Mouse (Mus musculus): ENCODE results near the gene Eef1akmt3. TPM values are rescaled to one million over a fixed set of nuclear protein-coding genes. Genes with fewer than 3 reads are reported as not detected.

Gene Eef1akmt3
- polyA plus RNA-seq, 1 experiment from 2014 or later, result 0.27 TPM

DNA sequence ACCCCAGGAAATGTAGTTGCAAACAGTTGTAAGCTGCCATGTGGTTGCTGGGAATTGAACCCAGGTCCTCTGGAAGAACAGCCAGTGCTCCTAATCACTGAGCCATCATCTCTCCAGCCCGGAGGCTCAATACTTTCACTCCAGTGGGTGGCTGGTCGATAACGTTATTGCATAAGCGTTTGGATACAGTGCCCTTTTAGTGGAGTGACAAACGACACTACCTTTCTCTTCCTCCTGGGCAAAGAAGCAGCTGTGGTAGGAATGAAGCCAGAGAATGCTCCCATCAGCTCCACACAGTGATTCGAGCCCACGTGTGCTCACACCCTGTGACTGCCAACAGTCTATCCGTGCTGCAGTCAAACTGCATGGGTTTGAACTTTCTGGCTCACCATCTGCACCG lies 29.9 kb upstream of the Eef1akmt3 start:
- peak overlapping the region; percentile 77 for H3K4me2 ChIP-seq (replicated peaks; ENCODE audit: low read depth, low read length)
- DNase-seq (ENCODE audit: low spot score) (no peak), ATAC-seq (no peak)
- no peak overlapping the region for H3K4me3 ChIP-seq (ENCODE audit: low read depth, low read length)
- no peaks in the 10 kb centered on the region for H3K9me3 ChIP-seq (ENCODE audit: low read length)
- 70% methylated on average over 9 of the region's 9 CpGs for WGBS
- no peak overlapping the region; the same call in 1 of the 2 replicates for H3K9ac ChIP-seq (replicated peaks; ENCODE audit: low read depth)
- peaks cover 16% of the 10 kb centered on the region for H3K36me3 ChIP-seq (ENCODE audit: insufficient read depth, low read length)
- no peaks in the 10 kb centered on the region for H3K27me3 ChIP-seq (replicated peaks; ENCODE audit: insufficient read depth, low read length)
- TF ChIP-seq CTCF (IDR thresholded peaks at IDR 0.05) (no peak), EP300 (IDR thresholded peaks at IDR 0.05) (no peak)
- H3K4me1 ChIP-seq (ENCODE audit: insufficient read depth, low read depth, low read length), result peaks cover 11% of the 10 kb centered on the region; the same call in 1 of the 2 replicates
- no peak overlapping the region for H3K27ac ChIP-seq (ENCODE audit: low read length)

DNA sequence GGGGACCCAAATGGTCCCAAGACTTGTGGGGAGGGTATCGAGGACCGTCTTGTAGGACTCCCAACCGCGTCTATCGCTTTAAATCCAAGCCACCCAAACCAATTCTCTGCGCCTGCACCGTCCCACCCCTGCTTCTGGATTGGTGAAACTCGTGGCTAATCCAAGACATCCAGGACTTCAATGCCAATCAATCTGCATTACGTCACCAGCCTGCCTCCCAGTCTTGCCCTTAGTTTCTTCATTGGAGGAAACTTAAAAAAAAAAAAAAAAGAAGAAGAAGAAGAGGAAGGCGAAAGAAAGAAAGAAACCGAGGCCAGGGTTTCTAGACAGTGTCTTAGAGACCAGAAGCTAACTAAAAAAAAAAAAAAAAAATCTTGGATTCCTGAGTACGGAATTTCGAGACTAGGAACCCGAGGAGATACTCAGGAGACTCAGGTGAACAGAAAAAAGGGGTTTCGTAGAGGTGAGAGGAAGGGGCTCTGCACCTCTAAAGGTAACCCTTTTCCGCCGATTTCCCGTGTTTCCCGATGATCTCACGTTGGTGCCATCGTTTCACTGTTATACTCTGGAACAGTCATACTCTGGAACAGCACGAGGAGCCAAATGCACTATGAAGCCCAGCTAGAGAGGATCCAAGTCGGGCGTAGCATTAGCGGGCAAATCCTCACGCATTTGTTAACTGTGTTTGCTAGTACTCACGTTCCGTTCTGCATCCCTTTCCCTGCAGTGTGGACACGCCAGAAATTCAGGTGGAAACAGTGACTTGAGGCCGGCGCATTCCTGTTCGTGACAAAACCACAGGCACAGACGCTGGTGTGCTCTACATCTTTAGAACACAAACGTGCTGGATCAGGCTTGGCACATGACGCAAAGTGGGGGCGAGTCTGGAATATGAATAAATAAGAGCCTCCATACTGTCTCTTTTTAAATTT lies 29.1 kb upstream of the Eef1akmt3 start, which contains the start of gene Tspan31:
Gene Tspan31, minus strand, starts transcription at position 75 of the 932 bp plus-strand sequence.
- Histone ChIP-seq H3K4me2 (replicated peaks; ENCODE audit: low read depth, low read length) (peak within 1 kb of the TSS; percentile 77), H3K27ac (ENCODE audit: low read length) (peak within 1 kb of the TSS; percentile 83), H3K36me3 (ENCODE audit: insufficient read depth, low read length) (peaks cover 16% of the 10 kb centered on the region), H3K4me1 (ENCODE audit: insufficient read depth, low read depth, low read length) (peaks cover 11% of the 10 kb centered on the region; the same call in 1 of the 2 replicates), H3K4me3 (ENCODE audit: low read depth, low read length) (peak within 1 kb of the TSS; percentile 59), H3K9me3 (ENCODE audit: low read length) (no peaks in the 10 kb centered on the region), H3K9ac (replicated peaks; ENCODE audit: low read depth) (peak within 1 kb of the TSS; percentile 60), H3K27me3 (replicated peaks; ENCODE audit: insufficient read depth, low read length) (no peaks in the 10 kb centered on the region)
- DNase-seq (ENCODE audit: low spot score) (peak; percentile 98), ATAC-seq (peak; percentile 96)
- under 1% methylated on average over 36 of the region's 36 CpGs for WGBS
- TF ChIP-seq CTCF (IDR thresholded peaks at IDR 0.05), result no peak
- TF ChIP-seq EP300 (IDR thresholded peaks at IDR 0.05), result peak; percentile 48; the same call in 1 of the 2 replicates

DNA sequence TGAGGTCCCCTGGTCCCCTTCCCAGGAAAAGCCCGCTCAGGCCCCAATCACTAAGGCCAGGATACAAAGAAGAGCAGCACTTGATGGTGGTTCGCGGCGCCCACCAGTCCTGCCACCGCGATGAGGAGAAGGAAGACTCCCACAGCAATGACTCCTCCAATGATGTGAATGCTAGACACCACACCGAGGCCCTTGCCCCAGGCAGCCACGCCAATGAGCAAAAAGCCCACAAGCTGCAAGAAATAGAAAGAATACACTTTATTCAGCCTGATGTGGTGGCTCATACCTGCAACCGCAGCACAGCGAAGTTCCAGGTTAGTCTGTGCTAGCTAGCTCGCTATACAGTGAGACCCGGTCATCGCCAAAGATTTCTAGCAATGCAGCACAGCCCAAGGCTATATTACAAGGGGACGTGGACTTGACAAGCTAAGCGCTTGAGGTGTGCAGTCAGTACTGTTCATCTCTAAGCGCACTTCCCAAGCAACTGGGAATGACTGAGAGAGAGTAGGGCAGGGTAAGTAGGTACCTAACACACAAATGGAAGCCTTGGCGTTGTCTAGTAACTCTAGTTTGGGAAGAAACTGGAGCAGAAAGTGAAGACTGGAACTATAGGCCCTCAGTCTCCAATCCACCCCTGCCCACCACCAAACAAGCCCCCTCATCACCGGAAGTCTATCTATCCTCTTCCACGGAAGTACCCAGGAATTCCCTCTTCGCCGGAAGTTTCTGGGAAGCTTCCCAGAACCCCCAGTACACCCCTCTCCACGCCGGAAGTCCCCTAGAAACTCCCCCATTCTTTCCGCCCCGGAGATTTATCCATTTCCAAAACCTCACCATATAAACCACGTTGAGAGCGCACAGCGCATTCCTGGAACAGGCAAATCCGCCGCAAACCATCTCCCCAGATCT lies 28.2 kb upstream of the Eef1akmt3 start:
- no peak for TF ChIP-seq EP300 (IDR thresholded peaks at IDR 0.05)
- no peak for TF ChIP-seq CTCF (IDR thresholded peaks at IDR 0.05)
- 7% methylated on average over 30 of the region's 30 CpGs for WGBS
- DNase-seq (ENCODE audit: low spot score) (no peak), ATAC-seq (peak; percentile 32)
- no peaks in the 10 kb centered on the region for H3K27me3 ChIP-seq (replicated peaks; ENCODE audit: insufficient read depth, low read length)
- peaks cover 11% of the 10 kb centered on the region; the same call in 1 of the 2 replicates for H3K4me1 ChIP-seq (ENCODE audit: insufficient read depth, low read depth, low read length)
- H3K4me3 ChIP-seq (ENCODE audit: low read depth, low read length), result peak overlapping the region; percentile 59
- H3K9me3 ChIP-seq (ENCODE audit: low read length), result no peaks in the 10 kb centered on the region
- H3K27ac ChIP-seq (ENCODE audit: low read length), result peak overlapping the region; percentile 83
- H3K36me3 ChIP-seq (ENCODE audit: insufficient read depth, low read length), result peaks cover 20% of the 10 kb centered on the region
- peak overlapping the region; percentile 77 for H3K4me2 ChIP-seq (replicated peaks; ENCODE audit: low read depth, low read length)
- H3K9ac ChIP-seq (replicated peaks; ENCODE audit: low read depth), result peak overlapping the region; percentile 60

DNA sequence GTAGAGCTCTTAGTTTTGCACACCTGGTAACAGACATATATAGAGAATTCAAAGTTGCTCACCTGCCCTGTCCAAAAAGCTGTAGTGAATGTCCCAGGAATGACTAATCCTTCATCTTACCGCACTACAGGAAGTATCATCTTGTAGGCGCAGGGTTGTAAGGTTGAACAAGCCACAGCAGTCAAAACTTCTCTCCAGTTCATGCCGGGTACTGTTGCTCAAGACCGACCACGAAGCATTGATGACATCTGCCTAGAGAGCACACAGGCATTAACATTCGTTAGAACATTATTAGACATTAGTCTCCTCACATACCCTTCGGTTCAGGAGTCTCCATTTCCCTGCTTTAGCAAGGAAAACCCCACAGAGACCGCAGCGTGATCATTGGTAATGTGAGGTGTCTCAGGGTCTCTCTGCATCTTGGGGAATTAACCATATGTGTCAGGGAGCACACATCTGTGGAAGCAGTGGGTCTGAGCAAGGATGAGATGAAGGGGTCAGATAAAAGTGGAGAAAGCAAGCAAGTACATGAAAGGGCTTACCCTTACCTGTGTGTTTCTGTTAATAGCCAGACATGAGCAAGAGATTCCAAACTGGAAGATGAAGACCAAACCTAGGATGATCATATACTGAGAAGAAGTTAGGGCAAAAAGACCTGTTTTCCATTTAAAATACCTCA lies 27.2 kb upstream of the Eef1akmt3 start:
- Histone ChIP-seq H3K4me3 (ENCODE audit: low read depth, low read length) (no peak overlapping the region), H3K27ac (ENCODE audit: low read length) (no peak overlapping the region), H3K9ac (replicated peaks; ENCODE audit: low read depth) (no peak overlapping the region), H3K36me3 (ENCODE audit: insufficient read depth, low read length) (peaks cover 20% of the 10 kb centered on the region), H3K9me3 (ENCODE audit: low read length) (no peaks in the 10 kb centered on the region), H3K4me1 (ENCODE audit: insufficient read depth, low read depth, low read length) (peaks cover 14% of the 10 kb centered on the region; the same call in 1 of the 2 replicates), H3K27me3 (replicated peaks; ENCODE audit: insufficient read depth, low read length) (no peaks in the 10 kb centered on the region), H3K4me2 (replicated peaks; ENCODE audit: low read depth, low read length) (no peak overlapping the region)
- no peak for DNase-seq (ENCODE audit: low spot score)
- TF ChIP-seq CTCF (IDR thresholded peaks at IDR 0.05) (no peak), EP300 (IDR thresholded peaks at IDR 0.05) (no peak)
- ATAC-seq, result no peak
- 64% methylated on average over 9 of the region's 9 CpGs for WGBS

DNA sequence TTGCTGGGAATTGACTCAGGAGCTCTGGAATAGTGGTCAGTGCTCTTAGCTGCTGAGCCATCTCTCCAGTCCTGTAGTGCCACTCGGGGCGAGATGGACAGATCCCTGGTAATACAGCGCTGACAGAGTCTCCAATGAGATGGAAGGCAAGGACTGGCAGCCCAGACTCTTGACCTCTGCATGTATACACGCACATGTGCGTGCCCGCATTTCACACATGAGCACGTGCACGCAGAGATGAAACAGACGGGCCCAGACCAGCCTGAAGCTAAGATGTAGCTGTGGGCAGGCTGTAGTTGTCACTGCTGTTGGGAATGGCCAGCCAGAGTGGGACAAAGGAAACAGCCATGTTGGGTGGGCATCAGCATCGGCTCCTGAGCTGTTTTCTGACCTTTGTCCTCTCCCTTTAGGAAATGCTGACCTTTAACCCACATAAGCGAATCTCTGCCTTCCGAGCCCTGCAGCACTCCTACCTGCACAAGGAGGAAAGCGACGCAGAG lies 25.3 kb upstream of the Eef1akmt3 start:
- WGBS, result 91% methylated on average over 14 of the region's 14 CpGs
- TF ChIP-seq EP300 (IDR thresholded peaks at IDR 0.05) (no peak), CTCF (IDR thresholded peaks at IDR 0.05) (no peak)

More for the DNA sequence above, 25.3 kb upstream of the Eef1akmt3 start:
- H3K36me3 ChIP-seq (ENCODE audit: insufficient read depth, low read length), result peaks cover 20% of the 10 kb centered on the region
- no peak overlapping the region for H3K4me2 ChIP-seq (replicated peaks; ENCODE audit: low read depth, low read length)
- H3K27me3 ChIP-seq (replicated peaks; ENCODE audit: insufficient read depth, low read length), result no peaks in the 10 kb centered on the region
- ATAC-seq, result no peak
- H3K9ac ChIP-seq (replicated peaks; ENCODE audit: low read depth), result no peak overlapping the region
- H3K27ac ChIP-seq (ENCODE audit: low read length), result no peak overlapping the region
- peaks cover 14% of the 10 kb centered on the region; the same call in 1 of the 2 replicates for H3K4me1 ChIP-seq (ENCODE audit: insufficient read depth, low read depth, low read length)
- no peak for DNase-seq (ENCODE audit: low spot score)
- no peak overlapping the region for H3K4me3 ChIP-seq (ENCODE audit: low read depth, low read length)
- H3K9me3 ChIP-seq (ENCODE audit: low read length), result no peaks in the 10 kb centered on the region
